Mouse (Mus musculus): ENCODE measurements at regions not wholly inside any gene's neighbourhood (a gene's known extent, or its start where the extent isn't known, plus 50 kb on each side); places are given as distances from the start of the nearest gene placed in this dataset.

- no peak for DNase-seq (ENCODE audit: low spot score in 2 of 2)
Observed at GRCm38 (mm10) chr14:76678512-76679134, 121.9 kb upstream of the Serp2 start.

GRCm38 (mm10) chr14:76674949-76675348, 118.3 kb upstream of the Serp2 start:
- DNase-seq (ENCODE audit: low spot score in 2 of 2), result no peak

DNA sequence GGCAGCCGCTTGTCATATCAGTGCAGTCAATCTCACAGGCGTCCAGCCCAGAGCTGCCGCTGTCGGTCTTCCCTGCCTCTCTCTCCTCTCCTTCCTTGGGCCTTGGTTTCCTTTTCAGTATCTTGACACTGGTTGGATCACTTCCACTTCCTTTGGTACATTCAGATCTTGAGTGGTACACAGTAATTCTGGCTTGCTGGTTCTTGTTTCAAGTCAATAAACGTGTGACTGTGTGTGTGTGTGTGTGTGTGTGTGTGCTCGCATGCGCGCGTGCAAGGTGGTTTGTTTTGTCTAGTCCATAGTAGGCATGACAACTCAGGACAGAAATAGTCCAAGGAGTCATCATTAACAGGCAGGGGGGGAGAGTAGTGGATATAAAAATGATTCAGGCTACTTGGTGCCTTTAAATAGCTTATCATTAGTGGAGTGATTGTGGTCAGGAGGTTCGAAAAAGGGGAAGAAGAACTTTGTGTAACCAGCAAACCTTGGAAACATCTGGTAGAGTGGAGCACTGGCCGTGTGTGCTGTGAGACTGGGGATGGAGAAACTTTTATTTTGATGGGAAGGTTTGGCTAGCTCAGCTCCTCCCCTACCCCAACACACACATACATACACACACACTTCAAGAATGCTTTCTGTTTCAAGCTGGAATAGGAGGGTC, 117.1 kb upstream of the Serp2 start:
- no peak for DNase-seq (ENCODE audit: low spot score in 2 of 2)

GRCm38 (mm10) chr14:76672899-76673298, 116.2 kb upstream of the Serp2 start:
- DNase-seq (ENCODE audit: low spot score in 2 of 2), result no peak

DNA sequence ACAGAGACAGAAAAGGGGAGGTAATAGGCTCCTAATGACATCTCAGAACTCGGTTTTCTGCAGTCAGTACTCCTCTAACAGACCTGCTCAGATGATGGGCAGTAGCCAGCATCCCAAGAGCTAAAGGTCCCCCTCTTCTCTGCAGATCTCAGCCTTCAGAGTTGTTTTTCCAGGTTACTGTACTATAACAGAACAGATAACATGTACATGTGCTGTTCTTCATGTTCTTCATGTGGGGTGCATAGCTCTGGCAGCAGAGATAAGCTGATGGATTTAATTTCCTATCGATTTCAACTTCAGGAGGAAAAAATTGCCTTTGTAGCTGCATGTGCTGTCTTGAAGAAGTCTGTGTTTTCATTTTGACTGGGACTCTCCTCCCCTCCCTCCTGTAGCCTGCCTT, 115.8 kb upstream of the Serp2 start:
- DNase-seq (ENCODE audit: low spot score in 2 of 2), result no peak

- no peak for DNase-seq (ENCODE audit: low spot score in 2 of 2)
Observed at GRCm38 (mm10) chr14:76671023-76671422, 114.3 kb upstream of the Serp2 start.

DNA sequence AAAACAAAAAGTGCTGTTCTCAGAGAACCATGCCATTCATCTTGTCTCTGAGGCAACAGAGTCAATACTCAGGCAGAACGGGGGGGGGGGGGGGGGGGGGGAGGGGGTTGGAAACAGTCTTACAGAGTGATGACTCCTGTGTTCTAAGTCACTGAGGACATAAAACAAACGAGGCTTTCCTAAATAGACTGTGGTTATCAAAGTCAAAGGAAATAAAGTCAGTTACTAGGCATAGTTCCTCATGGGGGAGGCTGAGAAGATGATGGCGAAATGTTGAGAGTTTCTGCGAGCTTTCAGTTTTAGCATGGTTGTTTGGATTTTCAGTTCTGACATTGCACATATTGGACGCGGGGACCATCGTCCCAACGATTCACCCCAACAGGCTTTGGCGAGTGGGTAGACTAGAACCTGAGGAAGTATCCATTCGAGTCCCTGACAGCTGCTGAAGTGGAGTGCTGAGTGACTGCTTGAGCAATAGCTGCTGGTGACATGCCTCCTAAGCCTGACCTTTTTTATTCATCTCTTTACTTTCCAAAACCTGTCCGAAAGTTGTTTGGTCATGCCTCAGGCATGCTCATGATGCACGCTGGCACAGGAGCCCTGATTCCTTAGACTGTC, 109.2 kb upstream of the Serp2 start:
- DNase-seq (ENCODE audit: low spot score in 2 of 2), result no peak

DNA sequence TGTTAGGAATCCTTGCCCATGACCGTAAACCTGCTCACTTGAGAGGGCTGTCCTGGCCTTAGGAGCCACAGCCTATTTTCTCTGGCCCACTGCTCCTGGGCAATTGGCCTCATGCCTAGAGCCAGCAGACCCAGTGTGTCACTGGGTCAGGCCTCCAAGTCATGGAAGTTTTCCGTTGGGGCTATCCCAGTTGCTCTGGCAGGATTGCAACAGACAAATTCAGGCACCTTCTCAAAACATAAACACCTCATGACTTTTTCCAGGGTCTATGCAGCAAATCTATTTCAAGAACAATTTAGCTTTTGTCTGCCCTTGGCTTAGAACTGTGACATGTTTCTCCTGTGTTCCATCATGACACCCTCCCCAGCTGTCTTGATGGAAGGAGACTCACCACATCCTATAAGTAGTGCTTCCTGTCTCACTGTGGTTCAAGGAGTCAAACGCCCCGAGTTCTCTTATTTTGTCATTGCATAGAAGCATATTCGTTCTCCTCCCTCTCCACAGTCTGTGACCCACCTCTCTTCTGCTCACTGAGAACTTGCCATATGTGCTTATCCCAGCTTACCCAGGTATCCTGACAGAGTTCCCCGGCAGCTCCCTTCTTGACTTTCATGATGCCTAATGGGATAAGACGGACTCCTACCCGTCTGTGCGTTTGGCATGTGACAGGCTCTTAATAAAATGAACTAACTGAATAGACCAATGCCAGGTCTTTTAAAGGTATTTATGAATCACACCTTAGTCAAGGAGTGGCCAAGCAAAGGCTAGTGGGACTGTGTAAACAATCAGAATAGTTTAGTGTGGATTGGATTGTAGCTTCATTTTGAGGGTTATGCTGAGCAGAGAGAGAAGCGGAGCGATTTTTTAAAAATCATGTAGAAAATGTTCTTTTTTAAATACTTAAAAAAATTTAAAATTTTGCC, 108.2 kb upstream of the Serp2 start:
- DNase-seq (ENCODE audit: low spot score in 2 of 2), result no peak

GRCm38 (mm10) chr14:76663816-76664215, 107.1 kb upstream of the Serp2 start:
- DNase-seq (ENCODE audit: low spot score in 2 of 2), result no peak

DNA sequence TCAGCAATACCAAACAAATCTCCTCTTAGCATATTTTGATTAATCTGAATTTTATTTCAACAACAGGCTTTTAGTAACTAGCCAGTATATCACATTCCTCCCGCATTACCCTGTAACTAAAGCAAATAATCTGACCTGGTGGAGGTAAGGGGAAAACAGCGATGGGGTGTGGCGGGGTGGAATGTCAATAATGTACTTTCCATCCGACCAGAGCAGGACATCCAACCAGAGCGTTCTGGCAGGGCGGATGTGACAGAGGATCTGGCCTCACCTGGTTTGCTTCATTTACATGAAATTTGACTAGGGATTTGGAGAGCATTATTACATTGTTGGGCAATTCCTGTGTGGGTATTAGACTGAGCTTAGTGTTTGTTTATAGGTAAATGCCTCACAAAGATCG, 106.2 kb upstream of the Serp2 start:
- no peak for DNase-seq (ENCODE audit: low spot score in 2 of 2)

- no peak for DNase-seq (ENCODE audit: low spot score in 2 of 2)
Observed at GRCm38 (mm10) chr14:76660906-76661305, 104.2 kb upstream of the Serp2 start.

- DNase-seq (ENCODE audit: low spot score in 2 of 2), result no peak
Observed at GRCm38 (mm10) chr14:76658952-76659502, 102.3 kb upstream of the Serp2 start.

DNA sequence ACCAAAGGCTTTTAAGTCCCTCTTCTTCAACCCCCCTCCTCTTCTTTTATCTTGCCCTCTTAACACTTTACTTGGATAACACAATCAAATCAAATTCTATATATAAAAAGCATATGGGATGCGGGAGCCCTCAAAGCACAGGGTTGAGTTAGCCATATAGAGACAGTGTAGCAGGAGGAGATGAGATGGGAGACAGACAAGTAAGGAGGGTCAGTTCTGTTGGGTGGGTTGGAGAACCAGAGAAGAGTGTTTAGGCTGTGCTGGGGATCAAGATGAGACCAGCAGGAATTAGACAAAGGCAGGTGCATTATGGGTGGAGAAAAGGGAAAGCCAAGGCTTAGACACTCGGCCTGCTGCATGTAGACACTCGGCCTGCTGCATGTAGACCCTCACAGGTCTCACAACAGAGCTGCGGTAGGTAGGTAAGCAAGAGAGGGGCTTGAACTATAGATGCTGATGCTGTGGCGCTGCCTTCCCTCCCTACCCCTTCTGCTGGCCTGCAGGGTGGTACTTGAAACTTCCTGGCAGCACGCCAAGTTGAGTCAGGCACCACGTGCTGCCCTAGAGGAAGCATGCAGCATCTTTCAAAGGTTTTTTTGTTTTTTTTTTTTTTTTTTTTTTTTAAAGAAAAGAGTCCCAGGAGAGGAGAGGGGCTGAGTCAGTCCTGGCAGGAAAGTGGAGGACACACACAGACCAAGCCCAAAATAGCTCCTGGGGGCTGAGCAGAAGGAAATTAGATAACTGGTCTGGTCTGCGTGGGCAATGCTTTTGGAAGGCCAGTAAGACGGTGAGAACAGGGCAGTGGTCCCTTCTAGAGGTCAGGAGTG, 101.3 kb upstream of the Serp2 start:
- peak in 1 of 2 experiments; percentile 44 for DNase-seq (ENCODE audit: low spot score in 2 of 2)

DNA sequence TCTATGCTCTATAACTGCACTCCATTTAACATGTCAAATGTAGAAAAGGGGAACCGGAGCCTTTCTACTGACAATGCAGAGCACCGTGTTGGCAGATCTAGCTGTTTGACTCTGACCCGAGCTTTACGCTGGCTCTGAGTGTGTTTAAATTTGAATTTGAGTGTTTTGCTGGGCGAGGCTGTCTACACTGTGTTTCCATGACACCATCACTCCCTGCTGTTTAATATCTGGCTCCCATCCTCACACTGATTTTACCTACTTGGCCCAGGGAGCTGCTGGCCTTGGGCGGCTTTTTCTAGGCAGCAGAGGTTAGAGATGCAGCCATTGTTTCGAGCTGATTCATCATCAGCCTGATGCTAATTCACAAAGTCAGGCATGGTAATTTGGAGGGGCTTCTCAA, 100.7 kb upstream of the Serp2 start:
- no peak for DNase-seq (ENCODE audit: low spot score in 2 of 2)

DNA sequence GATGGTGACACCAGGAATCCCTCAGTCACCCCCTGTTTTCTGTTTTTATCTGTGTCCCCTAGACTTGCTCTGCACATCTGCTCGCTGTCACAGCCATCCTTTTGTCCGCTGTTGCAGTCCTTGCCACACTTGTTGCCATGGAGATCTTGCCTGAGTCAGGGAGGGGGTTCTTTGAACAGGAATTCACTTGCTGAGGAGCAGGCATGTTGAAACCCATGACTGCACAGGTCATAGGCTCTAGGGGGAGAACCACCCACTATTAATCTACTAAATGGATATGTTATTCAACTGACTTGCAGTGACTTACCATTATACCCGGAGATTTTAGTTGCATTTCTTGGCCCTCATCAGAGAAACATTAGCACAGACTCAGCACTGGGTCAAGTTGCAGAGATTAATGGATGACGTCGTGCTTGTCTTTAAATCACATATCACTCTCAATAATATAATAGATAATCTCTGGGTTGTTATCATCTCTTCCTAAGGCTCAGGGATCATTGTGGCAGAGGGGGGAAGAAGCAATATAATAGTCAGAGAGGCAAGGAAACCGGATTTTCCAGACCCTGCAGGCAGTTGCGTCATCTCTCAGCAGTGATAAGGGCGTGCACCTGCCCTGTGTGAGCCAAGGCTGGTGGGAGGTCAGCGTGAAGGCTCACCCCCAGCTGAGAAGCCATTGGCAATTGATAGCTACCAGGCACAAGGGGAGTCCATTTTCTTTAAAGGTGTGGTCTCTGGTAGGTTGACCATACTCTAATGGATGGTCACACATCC, 95.9 kb upstream of the Serp2 start:
- no peak for DNase-seq (ENCODE audit: low spot score in 2 of 2)

GRCm38 (mm10) chr14:76651096-76651495, 94.4 kb upstream of the Serp2 start:
- no peak for DNase-seq (ENCODE audit: low spot score in 2 of 2)

GRCm38 (mm10) chr14:76649927-76650326, 93.2 kb upstream of the Serp2 start:
- no peak for DNase-seq (ENCODE audit: low spot score in 2 of 2)

DNA sequence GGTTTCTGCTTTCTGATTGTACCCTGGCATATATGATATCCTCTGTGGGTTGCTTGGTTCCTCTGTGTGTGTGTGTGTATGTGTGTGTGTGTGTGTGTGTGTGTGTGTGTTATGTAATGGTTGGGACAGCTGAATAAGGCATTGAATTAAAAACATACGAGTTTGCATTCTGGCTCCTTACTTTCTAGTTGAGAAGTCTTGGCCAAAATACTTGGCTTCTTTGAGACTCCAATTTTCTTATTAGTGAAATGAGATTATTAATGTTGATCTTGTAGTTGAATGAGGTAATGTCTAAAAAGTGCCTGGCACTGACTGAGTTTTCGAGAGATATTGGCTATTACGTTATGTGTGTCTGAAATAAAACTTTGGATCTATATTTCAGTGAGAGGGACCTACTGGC, 88.0 kb upstream of the Serp2 start:
- no peak for DNase-seq (ENCODE audit: low spot score in 2 of 2)

GRCm38 (mm10) chr14:76641752-76642529, 85.3 kb upstream of the Serp2 start:
- no peak for DNase-seq (ENCODE audit: low spot score in 2 of 2)

Measured in spleen, postnatal 14 days (tissue).